Mouse (Mus musculus): ENCODE data around the gene Chd3. TPM values are rescaled to one million over a fixed set of nuclear protein-coding genes. Genes with fewer than 3 reads are reported as not detected.
"Not testable (repeated sequence)": the region's sequence is repeated elsewhere in the genome, so short reads cannot be mapped to it uniquely, and the experiment has no call there.

Gene Chd3
- total RNA-seq, 2 experiments from 2014 or later: 552 to 572 TPM

DNA sequence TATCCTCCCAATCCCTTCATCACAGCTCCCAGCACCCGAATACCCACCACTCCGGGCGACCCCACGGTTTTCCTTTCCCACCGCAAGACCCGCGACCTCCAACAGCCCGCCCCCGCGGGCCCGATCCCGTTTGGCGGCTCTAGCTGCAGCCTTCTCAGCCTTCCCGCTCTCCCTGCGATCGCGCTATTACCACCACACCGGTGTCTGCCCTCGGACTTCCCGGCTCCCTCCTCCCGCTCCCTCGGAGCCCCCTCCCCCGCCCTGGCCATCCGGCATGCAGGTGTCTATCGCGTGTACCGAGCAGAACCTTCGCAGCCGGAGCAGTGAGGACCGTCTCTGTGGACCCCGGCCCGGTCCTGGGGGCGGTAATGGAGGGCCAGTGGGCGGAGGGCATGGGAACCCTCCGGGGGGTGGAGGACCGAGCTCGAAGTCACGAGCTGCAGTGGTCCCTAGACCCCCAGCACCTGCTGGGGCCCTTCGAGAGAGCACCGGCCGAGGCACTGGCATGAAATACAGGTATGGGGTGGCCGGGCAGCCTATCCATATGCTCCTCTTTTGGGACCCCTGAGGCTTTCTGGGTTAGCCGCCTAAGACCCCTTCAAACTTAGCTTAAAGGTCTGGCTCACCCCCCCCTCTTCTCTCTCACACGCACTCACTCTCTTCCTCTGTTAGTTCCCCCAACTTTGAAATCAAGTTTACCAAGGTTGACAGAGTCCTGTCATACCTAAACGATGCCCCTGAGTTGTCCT, 42.6 kb downstream of the Chd3 start:
- intact Hi-C loops (cut with DNase I): no loop called here
- peak; percentile 36 for DNase-seq

DNA sequence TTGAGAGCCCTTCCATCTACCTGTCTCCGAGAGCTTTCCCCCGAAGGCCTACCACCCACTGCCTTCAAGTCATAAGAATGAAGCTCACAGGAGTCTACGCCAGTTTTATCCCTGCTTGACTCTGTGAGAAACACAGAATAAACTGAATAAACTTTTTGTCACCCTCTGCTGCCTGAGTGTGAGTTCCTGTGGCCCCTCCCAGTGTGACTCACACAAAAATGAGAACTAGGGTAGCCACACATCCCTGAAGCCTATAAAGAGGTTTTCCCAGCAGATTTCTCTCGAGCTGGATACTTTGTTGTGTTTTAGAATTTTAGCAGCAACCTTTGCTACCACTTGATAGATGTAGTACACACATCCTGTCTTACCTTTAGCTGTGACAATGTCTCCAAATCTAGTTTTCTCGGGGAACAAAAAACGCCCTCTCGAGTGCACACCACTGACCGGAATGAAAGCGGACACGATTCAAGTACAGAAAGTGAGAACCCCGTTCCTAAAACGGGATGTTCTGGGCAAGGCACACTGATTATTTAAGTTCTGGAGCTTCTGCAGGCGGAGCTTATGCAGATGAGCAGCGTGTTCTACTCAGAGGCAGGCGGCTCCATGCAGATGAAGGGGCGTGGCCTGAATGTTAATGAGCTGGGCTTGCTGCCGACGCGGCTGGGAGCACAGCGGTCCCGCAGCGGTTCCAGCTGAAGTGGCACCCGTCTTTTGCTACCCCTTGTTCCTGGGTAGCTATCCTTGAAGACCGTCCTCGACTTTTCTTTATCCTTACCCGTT, 43.4 kb downstream of the Chd3 start, which contains the start of gene Kcnab3:
TSS of gene Kcnab3 (plus strand) at position 631 of the 780 bp plus-strand sequence.
- intact Hi-C loops (cut with DNase I): no loop called here
- peak; percentile 79 for DNase-seq

DNA sequence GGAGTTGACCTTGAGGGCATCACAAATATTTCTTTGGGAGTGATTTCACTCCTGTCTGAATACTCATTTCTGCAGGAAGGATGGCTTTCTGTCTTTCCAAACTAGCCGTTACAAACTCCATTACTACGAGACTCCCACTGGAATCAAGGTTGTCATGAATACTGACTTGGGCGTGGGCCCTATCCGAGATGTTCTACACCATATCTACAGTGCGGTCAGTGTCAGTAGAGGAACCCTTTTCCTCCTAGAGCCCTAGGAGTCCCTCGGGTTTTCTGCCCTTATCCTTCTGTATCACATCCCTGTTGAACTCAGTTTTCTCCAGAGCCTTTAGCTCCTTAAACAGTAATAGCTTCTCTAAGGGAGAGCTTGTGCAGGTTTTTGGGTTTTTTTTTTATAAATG, 44.5 kb downstream of the Chd3 start:
- DNase-seq: no peak
- intact Hi-C loops (cut with DNase I): no loop called here

DNA sequence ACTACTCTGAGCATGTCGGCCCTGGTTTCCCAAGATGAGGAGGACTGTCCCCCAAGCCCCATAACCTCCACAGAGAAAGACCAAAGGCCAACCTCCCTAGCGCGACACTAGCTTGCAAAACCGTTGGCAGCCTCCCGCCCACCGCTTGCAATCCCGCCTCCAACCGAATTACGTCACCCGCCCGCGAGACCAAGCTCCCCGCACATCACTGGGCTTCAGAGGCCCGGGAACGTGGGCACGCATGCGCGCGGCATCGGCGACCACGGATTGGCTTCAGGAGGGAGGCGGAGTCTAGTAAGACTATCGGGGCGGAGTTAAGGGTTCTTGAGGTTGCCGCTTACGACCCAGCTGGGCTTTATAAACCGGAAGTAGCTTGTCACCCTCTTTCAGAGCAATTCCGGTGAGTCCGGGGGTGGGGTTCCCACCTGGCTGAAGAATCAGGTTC, 45.5 kb downstream of the Chd3 start, which contains the start of the genes Cntrob and Trappc1:
TSS of gene Cntrob (minus strand) at position 109 of the 445 bp plus-strand sequence.
TSS of gene Trappc1 (plus strand) at position 314 of the 445 bp plus-strand sequence.
- intact Hi-C loops (cut with DNase I): no loop called here
- peak; percentile 99 for DNase-seq

DNA sequence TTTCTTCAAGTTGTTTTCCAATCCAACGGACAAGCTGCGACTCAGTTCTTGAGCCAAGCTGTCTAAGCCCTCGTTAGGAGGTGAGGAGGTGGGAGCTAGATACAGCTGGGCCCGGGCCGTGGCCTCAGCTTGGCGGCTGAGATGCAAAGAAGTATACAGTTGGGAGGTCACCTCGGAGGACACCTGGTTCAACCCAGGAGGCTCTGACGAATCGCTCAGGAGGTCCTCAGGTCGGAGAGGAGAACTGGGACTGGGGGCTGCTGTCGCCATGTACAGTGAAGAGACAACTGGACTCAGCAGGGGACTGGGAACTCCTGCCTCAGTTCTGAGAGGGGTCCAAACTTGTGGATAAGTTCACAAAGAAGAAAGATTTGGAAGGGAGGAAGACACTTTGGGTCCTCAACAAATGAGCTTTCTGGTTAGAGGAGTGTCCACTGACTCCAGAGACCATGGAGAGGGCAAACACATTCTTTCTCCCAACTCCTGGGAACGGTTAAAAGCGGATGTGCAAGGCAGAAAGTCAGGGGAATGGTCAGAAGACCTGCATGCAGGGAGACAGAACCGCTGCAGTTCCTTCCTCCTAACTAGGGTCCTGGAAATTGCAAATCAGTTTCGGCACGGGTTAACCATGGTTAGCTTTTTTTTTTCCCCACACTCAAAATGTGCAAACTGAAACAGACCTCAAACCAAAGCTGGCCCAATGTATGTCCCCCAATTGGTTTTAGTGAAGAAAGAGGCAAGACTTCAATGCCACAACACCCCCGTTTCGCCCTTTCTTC, 46.3 kb downstream of the Chd3 start:
- intact Hi-C loops (cut with DNase I): no loop called here
- no peak for DNase-seq

DNA sequence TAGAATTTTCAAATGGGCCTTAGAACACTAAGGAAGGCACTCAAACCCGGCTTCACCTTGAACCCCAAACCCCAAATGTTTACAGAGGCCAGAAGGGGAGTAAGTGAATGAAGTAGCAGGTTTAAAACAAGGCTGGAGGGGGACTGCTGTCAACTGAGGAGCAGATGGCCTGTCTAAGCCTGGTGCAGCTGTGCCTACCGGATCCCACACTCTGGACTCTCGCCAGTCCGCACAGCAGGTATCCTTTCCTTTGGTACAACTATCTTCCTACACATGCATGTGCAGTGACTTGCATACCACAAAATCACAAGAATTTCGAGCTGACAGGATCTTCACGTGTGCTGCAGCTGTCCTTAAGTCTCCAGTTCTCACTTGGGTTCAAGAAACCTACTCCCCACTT, 47.2 kb downstream of the Chd3 start:
- peak; percentile 88 for DNase-seq
- intact Hi-C loops (cut with DNase I): no loop called here

DNA sequence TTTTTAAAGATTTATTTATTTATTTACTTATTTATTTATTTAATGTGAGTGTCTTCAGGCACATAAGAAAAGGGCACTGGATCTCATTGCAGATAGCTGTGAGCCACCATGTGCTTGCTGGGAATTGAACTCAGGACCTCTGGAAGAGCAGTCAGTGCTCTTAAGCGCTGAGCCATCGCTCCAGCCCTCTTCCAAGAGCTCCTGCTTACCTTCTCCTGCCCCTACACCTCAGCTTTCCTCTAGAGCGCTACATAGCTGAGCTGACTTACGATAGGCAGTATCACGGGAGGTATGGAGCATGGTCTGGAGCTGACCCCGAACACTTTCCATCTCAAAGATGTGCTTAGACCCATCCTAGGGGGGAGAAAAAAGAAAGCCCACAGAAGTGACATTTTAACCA, 47.6 kb downstream of the Chd3 start:
- intact Hi-C loops (cut with DNase I): no loop called here

DNA sequence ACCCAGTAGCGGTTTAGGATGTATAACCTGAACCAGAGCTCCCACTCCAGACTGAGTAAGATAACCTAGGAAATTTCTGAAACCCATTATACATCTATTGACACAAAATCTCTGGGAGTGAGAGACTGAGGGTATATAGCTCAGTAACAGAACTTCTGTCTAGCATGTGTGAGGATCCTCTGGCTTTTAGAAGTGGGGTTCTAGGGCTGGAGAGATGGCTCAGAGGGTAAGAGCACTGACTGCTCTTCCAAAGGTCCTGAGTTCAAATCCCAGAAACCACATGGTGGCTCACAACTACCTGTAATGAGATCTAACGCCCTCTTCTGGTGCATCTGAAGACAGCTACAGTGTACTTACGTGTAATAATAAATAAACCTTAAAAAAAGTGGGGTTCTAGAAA, 51.2 kb downstream of the Chd3 start:
- intact Hi-C loops (cut with DNase I); DNase-seq: not testable (repeated sequence)

More for the DNA sequence above, 47.6 kb downstream of the Chd3 start:
- DNase-seq: no peak

DNA sequence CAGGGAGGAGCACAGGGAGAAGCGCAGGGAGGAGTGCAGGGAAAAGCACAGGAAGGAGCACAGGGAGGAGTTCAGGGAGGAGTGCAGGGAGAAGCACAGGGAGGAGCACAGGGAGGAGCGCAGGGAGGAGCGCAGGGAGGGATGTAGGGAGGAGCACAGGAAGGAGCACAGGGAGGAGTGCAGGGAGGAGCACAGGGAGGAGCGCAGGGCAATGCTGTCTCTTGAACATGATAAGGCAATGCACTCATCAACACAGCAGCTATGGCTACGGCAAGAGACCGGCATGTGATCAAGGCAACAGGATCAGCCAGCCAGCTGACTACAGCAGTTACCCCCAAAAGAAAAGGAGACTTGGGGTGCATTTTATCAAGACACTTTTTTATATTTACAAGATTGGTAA, 52.8 kb downstream of the Chd3 start:
- DNase-seq: no peak
- intact Hi-C loops (cut with DNase I): no loop called here

DNA sequence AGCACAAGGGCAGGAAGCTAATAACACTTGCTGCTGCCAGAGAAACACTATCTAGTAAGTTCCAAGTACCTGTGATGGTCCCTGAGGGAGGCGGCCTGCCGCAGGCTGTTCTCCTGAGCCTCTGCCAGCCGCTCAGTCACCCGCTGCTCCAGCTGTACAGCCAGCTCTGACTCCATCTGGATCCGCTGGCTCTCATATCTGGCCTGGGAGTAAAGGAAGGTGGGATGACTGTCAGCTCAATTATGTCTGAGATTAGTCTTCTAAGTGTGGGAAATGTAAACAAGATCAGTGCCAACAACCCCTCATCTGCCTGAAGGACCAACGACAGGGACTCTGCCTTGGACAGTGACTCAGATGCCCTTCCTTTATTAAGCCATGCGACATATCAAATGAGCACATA, 57.9 kb downstream of the Chd3 start:
- peak; percentile 75 for DNase-seq
- intact Hi-C loops (cut with DNase I): no loop called here

DNA sequence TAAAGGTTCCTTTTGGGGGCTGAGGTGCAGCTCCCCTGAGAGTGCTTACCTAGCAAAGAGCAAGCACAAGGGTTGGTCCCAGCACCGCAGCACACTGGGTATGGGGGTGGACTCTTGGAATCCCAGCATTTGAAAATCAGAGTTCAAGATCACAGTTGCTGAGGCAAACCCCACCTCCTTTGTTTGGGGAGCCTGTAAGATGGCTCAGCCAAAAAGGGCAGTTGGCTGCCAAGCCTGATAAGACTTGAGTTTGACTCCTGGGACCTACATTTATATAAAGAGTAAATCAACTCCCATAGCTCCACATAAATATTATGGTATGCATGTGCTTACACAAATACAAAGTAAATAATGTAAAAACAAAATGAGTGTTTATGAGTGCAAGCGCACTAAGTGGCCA, 63.2 kb downstream of the Chd3 start:
- DNase-seq: no peak
- intact Hi-C loops (cut with DNase I): no loop called here

DNA sequence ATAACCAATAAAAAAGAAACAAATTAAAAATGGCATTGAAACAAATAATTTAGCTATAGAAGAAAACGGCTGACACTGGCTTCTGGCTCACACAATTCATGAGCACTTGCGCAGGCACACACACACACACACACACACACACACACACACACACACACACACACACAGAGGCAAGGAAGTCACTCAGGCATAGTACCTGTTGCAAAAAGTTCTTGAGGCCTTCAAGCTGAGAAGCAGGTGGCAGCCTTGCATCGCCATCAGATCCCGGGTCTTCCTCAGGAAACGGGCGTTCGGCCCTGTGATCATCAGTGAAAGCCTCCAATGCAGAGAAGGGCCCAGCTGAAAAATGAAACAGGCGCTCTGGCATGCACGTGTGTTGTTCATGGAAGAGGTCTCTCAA, 63.9 kb downstream of the Chd3 start:
- no peak for DNase-seq
- intact Hi-C loops (cut with DNase I): no loop called here

DNA sequence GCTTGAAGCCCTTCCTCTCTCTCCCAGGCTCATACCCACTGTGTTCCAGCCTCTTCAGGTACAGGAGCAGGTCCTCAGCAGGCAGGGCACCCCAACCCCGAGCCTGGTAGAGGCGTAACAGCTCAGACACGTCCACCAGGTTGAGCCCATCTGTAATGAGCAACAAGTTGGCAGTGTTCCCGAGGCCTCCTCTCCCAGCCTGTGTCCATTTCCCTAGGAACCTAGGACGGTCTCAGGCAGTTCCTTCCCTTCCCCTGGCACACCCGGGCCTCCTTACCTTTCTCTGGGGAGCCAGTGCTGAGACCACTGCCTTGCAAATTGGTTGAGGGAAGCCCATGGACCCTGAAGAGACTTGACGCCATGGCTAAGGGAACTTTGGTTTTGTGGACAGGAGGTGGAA, 66.4 kb downstream of the Chd3 start:
- DNase-seq: no peak
- intact Hi-C loops (cut with DNase I): no loop called here

DNA sequence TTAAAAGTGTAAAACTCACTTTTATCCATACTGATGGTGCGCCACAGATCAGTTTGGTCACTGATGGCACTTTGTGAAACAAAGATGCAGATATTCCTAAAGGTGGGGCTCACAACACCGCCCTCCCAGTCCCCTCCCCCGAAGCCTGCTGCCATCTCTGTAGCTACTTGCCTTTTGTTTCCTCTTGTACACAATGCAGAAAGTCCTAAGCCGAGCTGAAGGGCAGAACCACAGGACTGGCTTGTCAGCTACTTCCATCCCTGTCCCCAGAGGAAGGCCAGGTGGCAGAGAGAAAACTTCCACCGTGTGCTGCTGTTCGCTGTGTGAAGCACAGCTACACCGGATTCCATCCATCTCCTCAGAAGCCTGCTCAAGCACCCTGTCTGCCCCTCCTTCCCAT, 71.0 kb downstream of the Chd3 start:
- DNase-seq: no peak
- intact Hi-C loops (cut with DNase I): no loop called here

DNA sequence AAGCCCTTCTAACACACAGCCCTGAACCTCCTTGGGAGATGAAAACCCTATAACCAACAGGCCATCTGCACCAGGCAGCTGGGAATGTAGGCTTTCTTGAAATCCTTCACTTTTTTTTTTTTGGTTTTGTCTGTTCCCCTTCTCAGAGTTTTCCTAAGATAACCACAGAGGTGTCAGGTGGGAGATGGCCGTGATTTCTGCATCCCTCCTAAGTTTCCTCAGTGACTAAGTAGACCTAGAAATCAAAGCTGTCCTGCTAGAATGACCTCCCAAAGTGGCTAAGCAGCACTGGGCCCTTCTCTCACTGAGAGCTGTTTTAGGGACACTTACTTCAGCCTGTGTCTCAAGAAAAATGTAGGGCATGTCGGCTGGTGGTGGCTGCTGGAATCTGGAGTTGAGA, 71.4 kb downstream of the Chd3 start:
- no peak for DNase-seq
- intact Hi-C loops (cut with DNase I): no loop called here

DNA sequence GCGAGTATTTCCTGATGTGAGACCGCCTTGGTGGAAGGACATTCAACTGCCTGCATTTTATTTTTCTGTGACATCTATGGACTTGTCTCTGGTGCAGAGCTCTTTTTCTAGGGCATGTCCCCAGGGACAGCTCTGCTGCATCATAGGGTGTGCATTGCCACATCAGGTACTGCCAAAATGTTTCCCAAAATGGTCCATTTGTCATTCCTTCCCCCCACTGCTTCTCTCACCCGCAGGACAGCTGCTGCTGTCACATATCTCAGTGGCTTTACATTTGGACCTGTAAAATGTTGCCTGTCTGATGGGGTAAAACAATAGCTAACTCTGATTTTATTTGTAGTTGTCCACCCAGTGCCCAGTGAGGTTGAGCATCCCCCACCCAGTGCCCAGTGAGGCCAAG, 73.9 kb downstream of the Chd3 start:
- intact Hi-C loops (cut with DNase I): no loop called here

More for the DNA sequence above, 73.9 kb downstream of the Chd3 start:
- no peak for DNase-seq

Other genes with a start within 250 kb of the Chd3 start
- gene Hes7, start 249.0 kb downstream of the Chd3 start, total RNA-seq (2021): 1 to 10 TPM; 2.3 to 2.6 TPM
- gene 9130213A22Rik, start 246.8 kb downstream of the Chd3 start, total RNA-seq (2021): 1 to 10 TPM; 1.2 to 1.7 TPM
- gene Aloxe3, start 243.5 kb downstream of the Chd3 start, total RNA-seq (2021): 10 to 100 TPM; 10.8 to 13.1 TPM
- under 1 TPM; 0.16 to 0.18 TPM for gene Alox12b, start 212.4 kb downstream of the Chd3 start, total RNA-seq (2021)
- gene Alox8, start 171.6 kb downstream of the Chd3 start, total RNA-seq (2021): 1 to 10 TPM; 1.2 to 2.5 TPM
- gene Gucy2e, start 132.4 kb downstream of the Chd3 start, total RNA-seq (2021): under 1 TPM; 0.52 to 0.87 TPM
- gene Cntrob, start 45.6 kb downstream of the Chd3 start, total RNA-seq (2021): 10 to 100 TPM; 23.9 to 25.2 TPM
- gene Trappc1, start 45.4 kb downstream of the Chd3 start, total RNA-seq (2021): 10 to 100 TPM; 67.1 to 69.1 TPM
- 10 to 100 TPM in 1 of 2 experiments, 1 to 10 TPM in 1; 8.8 to 12.6 TPM for gene Kcnab3, start 43.1 kb downstream of the Chd3 start, total RNA-seq (2021)
- gene Rnf227, start 28.9 kb downstream of the Chd3 start, total RNA-seq (2021): 10 to 100 TPM; 77.3 to 89.1 TPM
- 10 to 100 TPM; 60.2 to 63.9 TPM for gene Naa38, start 26.1 kb upstream of the Chd3 start, total RNA-seq (2021)
- 10 to 100 TPM; 36.3 to 41.1 TPM for gene Cyb5d1, start 26.2 kb upstream of the Chd3 start, total RNA-seq (2021)
- 1 to 10 TPM; 3.1 to 4.2 TPM for gene Tmem88, start 28.8 kb upstream of the Chd3 start, total RNA-seq (2021)
- gene Kdm6b, start 44.3 kb upstream of the Chd3 start, total RNA-seq (2021): 10 to 100 TPM; 77.2 to 85.8 TPM
- gene Dnah2, start 179.7 kb upstream of the Chd3 start, total RNA-seq (2021): 1 to 10 TPM; 9.3 to 9.7 TPM
- gene Efnb3, start 190.8 kb upstream of the Chd3 start, total RNA-seq (2021): 100 to 1,000 TPM; 180 to 225 TPM
- gene Wrap53, start 210.8 kb upstream of the Chd3 start, total RNA-seq (2021): 1 to 10 TPM; 8.5 to 8.6 TPM
- 10 to 100 TPM; 38.0 to 39.1 TPM for gene Trp53, start 211.0 kb upstream of the Chd3 start, total RNA-seq (2021)
- gene Atp1b2, start 236.5 kb upstream of the Chd3 start, total RNA-seq (2021): 100 to 1,000 TPM; 166 to 200 TPM
- not detected for gene Shbg, start 248.5 kb upstream of the Chd3 start, total RNA-seq (2021)

Measured in left cerebral cortex, postnatal 4 days (tissue).